Mouse (Mus musculus) forebrain, embryonic 10.5 days (tissue): ENCODE results near the gene Cast. TPM values are rescaled to one million over a fixed set of nuclear protein-coding genes. Genes with fewer than 3 reads are reported as not detected.

Experiments
- polyA plus RNA-seq: library from polyadenylated mRNA; unstranded; fragments of >200 nt; fragmentation: Nextera tagmentation; extraction: Ambion mirVana; gene quantifications from 2 replicates; pipeline ENCODE4 v1.2.1, GENCODE M21; 2016

Cast gene
- polyA plus RNA-seq, 1 experiment from 2014 or later, result 14.1 TPM

Other genes with a start within 250 kb of the Cast start
- 2.9 and 3.8 TPM in 2 replicates for gene Erap1, start 169.2 kb downstream of the Cast start, polyA plus RNA-seq